Mouse (Mus musculus): Measurements from ENCODE around the gene Arglu1.

The Arglu1 gene

GRCm38 (mm10) chr8:8690146-8691092 lies at the start of gene Arglu1:
Gene Arglu1 (minus strand): TSS chr8:8690521.
- peak; percentile 87 for DNase-seq (ENCODE audit: low read depth, low spot score)

DNA sequence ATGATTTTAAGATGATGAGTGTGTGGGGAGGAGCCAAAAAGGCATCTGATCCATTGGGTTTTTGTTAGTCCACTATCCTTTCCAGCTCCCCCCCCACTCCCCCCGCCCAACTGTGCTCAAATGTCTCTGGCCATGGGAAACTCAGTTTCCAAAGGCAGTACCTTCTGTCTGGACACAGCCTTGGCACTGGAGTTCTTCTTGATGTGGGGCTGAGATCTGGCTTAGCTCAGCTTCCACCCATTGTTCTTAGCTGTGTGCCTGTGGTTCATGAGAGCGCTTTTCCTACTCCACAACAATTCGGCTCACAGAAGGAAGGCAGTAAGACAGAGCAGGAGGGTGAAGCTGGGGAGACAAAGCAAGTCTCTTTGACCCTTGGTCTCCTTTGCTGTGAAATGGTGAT lies 47.0 kb upstream of the Arglu1 start:
- no peak for DNase-seq (ENCODE audit: low read depth, low spot score)

DNA sequence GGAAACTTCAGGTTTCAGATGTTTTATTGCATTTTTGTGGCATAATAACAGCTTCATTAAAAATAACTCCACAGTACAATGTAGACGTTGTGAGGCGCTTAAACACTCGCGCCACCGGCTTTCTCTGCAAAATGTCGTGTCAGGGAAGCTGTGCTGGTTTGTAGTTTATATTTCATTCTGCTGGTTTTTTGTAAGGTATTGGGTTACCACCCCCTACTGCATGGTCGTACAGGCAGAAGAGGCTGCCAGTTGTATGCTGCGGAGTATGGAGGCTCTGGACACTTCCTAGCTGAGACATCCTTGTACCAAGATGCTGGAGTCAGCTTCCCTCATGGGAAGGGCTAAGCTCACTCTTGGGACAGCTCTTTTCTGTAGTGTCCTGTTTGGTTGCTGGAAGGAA lies 46.5 kb upstream of the Arglu1 start:
- no peak for DNase-seq (ENCODE audit: low read depth, low spot score)

DNA sequence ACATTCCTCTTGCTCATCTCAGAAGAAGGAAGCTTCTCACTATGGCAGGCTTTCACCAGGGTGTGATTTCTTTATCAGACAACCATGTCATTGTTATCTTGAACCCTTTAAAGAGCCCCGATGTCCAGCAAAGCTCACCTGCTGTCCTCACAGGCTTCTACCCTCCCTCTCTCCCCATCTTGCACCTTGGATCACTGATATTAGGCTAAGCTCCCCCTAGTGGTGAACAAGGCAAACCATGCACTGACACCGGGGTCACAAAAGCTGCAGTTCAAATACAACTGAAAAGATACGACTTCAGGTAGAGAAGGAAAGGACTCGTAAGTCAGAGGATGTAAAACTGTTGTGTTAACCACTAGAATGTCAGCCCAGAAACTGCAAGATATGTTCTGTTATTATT lies 43.5 kb upstream of the Arglu1 start:
- DNase-seq (ENCODE audit: low read depth, low spot score) = peak; percentile 67

GRCm38 (mm10) chr8:8728643-8729042 lies 38.3 kb upstream of the Arglu1 start:
- DNase-seq (ENCODE audit: low read depth, low spot score) = no peak

DNA sequence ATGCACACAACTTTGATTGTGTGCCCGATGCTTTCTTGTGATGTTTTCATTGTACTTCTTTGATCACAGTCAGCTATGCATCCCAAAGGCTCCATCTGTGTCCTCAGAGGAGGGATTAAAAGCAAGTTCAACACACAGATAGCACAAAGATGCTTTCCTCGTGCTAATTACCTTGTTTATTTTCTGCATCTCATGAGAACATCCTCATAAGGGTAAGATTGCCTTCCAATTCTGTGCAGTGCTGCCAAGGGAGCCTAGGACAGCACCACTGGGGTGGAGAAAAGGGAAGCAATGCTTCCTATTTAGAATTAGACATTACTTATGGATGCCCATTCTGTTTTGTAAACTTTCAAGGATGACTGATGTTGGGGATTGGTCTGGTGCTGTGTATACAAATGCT lies 36.2 kb upstream of the Arglu1 start:
- no peak for DNase-seq (ENCODE audit: low read depth, low spot score)

- peak; percentile 79 for DNase-seq (ENCODE audit: low read depth, low spot score)
Measured at GRCm38 (mm10) chr8:8704813-8705212, 14.5 kb upstream of the Arglu1 start.

DNA sequence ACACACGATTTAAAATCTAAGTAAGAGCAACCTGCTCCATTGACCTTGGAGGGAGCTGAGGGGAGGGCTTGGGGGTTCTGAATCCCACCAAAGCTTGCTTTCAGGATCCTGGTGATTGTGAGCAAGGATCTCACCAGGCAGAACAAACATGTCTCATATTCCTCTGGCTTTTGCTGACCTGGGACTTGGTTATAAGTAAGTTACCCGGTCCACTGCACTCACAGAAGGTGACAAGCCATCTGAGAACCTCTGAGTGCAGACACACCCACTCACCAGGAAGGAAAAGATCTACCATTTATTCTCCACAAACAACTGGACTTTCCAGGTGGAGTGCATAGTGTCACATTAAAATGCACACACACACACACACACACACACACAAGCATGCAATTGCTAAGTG lies 13.3 kb upstream of the Arglu1 start:
- DNase-seq (ENCODE audit: low read depth, low spot score) = no peak

- peak; percentile 81 for DNase-seq (ENCODE audit: low read depth, low spot score)
Measured at GRCm38 (mm10) chr8:8700821-8701220, 10.5 kb upstream of the Arglu1 start.

GRCm38 (mm10) chr8:8700229-8700628 lies 9.9 kb upstream of the Arglu1 start:
- DNase-seq (ENCODE audit: low read depth, low spot score) = peak; percentile 80

GRCm38 (mm10) chr8:8689454-8690145 lies 721 bp downstream of the Arglu1 start:
- peak; percentile 58 for DNase-seq (ENCODE audit: low read depth, low spot score)

GRCm38 (mm10) chr8:8688823-8689453 lies 1.4 kb downstream of the Arglu1 start:
- no peak for DNase-seq (ENCODE audit: low read depth, low spot score)

- no peak for DNase-seq (ENCODE audit: low read depth, low spot score)
Measured at GRCm38 (mm10) chr8:8685517-8685916, 4.8 kb downstream of the Arglu1 start.

DNA sequence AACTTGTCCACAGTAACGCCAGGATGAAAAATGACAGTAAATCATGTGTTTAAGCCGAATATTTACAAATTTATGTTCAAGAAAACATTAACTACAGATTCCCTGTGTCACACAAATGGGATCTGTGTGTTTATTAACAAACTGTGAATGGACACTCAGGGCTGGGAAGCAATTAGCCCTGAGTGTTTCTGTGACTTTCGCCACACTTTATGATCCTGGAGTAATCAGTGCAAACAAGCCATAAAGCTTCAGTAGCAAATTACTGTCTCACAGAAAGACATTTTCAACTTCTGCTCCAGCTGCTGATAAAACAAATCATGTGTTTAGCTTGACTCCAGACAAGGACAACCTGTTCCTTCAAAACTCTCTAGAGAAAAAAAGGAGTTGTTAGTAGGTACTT lies 7.6 kb downstream of the Arglu1 start:
- DNase-seq (ENCODE audit: low read depth, low spot score) = no peak

GRCm38 (mm10) chr8:8678236-8678635 lies 12.1 kb downstream of the Arglu1 start:
- peak; percentile 49 for DNase-seq (ENCODE audit: low read depth, low spot score)

DNA sequence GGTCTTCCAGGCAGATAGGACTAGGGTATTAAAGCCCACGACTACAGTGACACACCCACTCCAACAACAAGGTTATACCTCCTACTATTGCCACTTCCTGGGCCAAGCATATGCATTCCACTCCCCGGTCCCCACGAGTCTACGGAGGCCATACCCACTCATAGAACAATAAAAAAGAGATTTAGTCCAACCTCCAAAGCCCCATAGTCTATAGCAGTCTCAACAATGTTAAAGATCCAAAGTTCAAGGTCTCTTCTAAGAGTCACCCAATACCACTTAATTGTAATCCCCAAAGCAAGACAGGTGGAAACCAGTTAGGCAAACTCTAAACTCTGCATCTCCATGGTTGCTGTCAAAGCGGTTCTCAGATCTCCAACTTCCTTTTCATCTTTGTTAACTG lies 15.5 kb downstream of the Arglu1 start:
- peak; percentile 65 for DNase-seq (ENCODE audit: low read depth, low spot score)

GRCm38 (mm10) chr8:8661759-8662138 lies 28.6 kb downstream of the Arglu1 start:
- peak; percentile 89 for DNase-seq (ENCODE audit: low read depth, low spot score)

DNA sequence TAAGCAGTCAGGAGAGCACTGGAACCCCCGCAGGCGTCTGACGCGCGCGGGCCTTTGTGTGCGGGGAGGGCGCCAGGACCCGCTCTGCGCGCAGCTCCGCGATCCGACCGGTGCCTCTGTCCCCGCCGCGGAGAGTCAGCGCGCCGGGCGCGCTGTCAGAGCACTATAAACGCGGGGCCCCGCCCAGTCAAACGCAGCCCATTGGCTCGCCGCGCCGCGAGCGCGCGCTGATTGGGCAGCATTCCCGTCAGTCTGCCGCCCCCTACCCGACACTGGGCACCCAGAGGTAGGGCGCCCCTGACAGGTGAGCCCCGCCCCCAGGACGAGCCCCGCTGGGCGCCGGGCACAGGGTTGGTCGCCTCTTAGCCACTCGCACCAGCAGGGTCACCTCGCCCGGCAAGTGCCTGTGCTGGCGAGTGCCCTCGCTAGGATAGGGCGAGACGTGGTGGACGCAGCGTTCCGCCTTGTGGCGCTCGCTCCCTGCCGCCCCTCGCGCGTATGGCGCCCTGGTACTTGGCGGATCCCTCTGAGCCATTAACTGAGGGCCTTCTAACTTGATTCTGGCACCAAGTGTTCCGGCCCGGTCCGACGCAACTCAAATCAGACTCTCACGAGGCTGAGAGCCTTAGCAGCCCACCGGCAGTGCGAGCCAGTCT lies 29.1 kb downstream of the Arglu1 start, which contains the start of gene Efnb2:
Gene Efnb2 (minus strand): TSS at position 140 of the 656 bp plus-strand sequence.
- peak; percentile 93 for DNase-seq (ENCODE audit: low read depth, low spot score)

DNA sequence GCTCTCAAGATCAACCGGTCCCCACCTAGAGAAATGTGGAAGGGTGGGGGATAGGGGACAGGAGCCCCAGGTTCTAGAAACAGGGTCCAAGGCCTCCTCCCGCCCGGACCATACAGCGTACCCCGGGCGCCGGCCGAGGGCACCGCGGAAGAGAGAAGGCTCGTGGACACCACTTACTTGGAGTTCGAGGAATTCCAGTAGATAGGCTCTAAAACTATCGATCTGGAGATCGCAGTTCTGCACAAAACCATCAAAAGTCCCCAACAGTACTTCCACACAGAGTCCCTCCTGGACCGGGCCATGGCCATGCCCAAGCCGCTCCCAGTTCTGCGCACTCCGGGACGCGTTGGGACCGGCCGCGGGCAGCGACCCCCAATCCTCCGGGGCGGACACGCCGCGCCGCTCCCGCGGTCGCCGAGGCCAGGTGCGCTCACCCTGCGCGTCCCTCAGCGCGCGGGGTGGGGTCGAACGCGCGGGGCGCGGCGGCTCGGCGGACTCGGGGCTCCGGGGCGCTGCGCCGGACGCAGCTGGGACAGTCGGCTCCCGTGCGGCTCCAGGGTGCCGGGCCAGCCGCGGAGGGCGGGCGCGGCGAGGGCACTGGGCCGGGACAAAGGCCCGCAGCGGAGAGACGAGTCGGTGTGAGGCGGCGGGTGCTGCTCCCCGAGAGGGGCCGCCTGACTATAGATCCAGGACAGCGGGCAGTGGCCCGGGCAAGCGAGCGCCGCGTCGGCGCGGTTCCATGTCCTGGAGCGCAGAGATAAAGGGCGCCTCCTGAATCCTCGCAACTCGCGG lies 29.8 kb downstream of the Arglu1 start:
- DNase-seq (ENCODE audit: low read depth, low spot score) = no peak

DNA sequence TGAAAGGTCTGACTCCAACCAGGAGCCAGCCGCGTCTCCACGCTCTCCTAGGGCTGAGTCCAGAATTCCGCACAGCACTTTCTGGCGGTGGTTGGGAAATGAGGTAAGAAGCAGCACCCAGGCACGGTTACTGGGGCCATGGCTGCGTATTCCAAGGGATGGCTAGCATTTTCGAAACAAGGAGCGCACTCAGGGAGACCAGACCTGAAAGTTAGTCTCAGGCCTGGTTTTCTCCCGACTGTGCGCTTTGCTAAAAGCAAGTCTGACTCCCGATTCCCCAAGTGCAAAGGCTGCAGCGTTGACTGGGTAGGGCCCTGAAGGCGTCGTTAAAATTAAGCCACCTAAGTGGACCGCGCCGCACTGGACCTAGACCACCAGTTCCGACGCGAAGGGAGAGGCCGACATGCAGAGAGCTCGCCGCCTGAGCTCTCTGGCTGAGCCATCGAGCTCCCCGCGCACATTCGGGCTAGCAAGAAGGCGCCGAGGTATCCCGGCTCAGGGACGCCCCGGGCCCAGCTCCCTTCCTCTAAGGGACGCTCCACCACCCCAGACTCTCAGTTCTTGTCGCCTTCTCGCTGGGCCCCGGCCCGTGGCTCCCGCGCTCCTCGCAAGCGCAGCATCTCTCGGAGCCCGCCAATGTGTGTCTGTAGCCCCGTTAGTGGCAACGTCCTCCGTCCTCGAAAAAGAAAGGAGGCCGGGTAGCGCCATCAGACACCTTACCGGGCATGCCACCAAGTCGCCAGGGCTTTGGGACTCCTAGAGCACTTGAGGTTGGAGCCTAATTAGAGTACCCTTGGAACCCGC lies 30.6 kb downstream of the Arglu1 start:
- DNase-seq (ENCODE audit: low read depth, low spot score) = peak; percentile 35
